Mouse (Mus musculus) spleen, adult 2 months (tissue): ENCODE measurements around the gene 2510009E07Rik. TPM values are rescaled to one million over a fixed set of nuclear protein-coding genes. Genes with fewer than 3 reads are reported as not detected.

Source experiments
- DNase-seq, 2 experiments: peaks; one replicate each; pipeline versions ENCODE4 v3.0.0 to v3.0.0-alpha.2; 2012 to 2021; ENCODE audit warnings: low spot score in 2 of 2, low read depth in 1 of 2
- H3K27ac ChIP-seq: fragments of 200-500 bp; 2 replicates; pipeline ENCODE4 v1.5.1; 2012; ENCODE audit warnings: low read length, inconsistent platforms; ENCODE audit not compliant: insufficient read depth
- H3K27me3 ChIP-seq: fragments of 200-500 bp; 2 replicates; pipeline ENCODE4 v1.6.1; 2012; ENCODE audit warnings: mild to moderate bottlenecking, moderate library complexity, low read length, inconsistent platforms; ENCODE audit not compliant: control insufficient read depth, insufficient read depth
- H3K36me3 ChIP-seq: fragments of 200-500 bp; 2 replicates; pipeline ENCODE4 v1.6.1; 2012; ENCODE audit warnings: mild to moderate bottlenecking, low read length, inconsistent platforms; ENCODE audit not compliant: control insufficient read depth, insufficient read depth
- H3K4me1 ChIP-seq: fragments of 200-500 bp; 2 replicates; pipeline ENCODE4 v1.6.1; 2011; ENCODE audit warnings: inconsistent platforms; ENCODE audit not compliant: control insufficient read depth, insufficient read depth, insufficient read length
- H3K4me3 ChIP-seq: fragments of 200-500 bp; 2 replicates; pipeline ENCODE4 v1.5.1; 2011; ENCODE audit warnings: mild to moderate bottlenecking, inconsistent platforms; ENCODE audit not compliant: insufficient read depth, insufficient read length; ENCODE audit errors: extremely low read depth
- CTCF ChIP-seq: fragments of 200-500 bp; IDR thresholded peaks from 2 replicates; pipeline ENCODE4 v1.5.1; 2011; ENCODE audit warnings: mild to moderate bottlenecking, inconsistent platforms; ENCODE audit not compliant: insufficient read depth, insufficient read length, insufficient replicate concordance; ENCODE audit errors: extremely low read depth
- POLR2A ChIP-seq: fragments of 200-500 bp; IDR thresholded peaks from 2 replicates; pipeline ENCODE4 v1.6.1; 2011; ENCODE audit warnings: low read depth, low read length, inconsistent platforms
- WGBS: fragments of 180-500 bp; shearing (Covaris S2); methylation state at CpG from one replicate; pipeline ENCODE4 v1.1.7; 2018; 5-methylcytosine and 5-hydroxymethylcytosine counted together
- polyA plus RNA-seq: library from polyadenylated mRNA; depleted of rRNA; stranded (reverse); fragments of >200 nt; gene quantifications from 2 replicates; pipeline ENCODE4 v1.2.3, GENCODE M21; 2012

The 2510009E07Rik gene
- polyA plus RNA-seq, 1 experiment: 3.8 TPM

- no peaks in the 10 kb centered on the region for H3K27me3 ChIP-seq
- no peak overlapping the region for H3K4me3 ChIP-seq
- TF ChIP-seq CTCF (no peak), POLR2A (no peak)
- peaks cover 6% of the 10 kb centered on the region; the same call in 1 of the 2 replicates for H3K4me1 ChIP-seq
- WGBS: 90% methylated on average over 9 of the region's 9 CpGs
- DNase-seq: no peak
- H3K27ac ChIP-seq: no peak overlapping the region
- no peaks in the 10 kb centered on the region for H3K36me3 ChIP-seq
Measured at GRCm38 (mm10) chr16:21655961-21656360, 38.5 kb downstream of the 2510009E07Rik start.

GRCm38 (mm10) chr16:21655291-21655690, 39.2 kb downstream of the 2510009E07Rik start:
- peaks cover 6% of the 10 kb centered on the region; the same call in 1 of the 2 replicates for H3K4me1 ChIP-seq
- no peak for TF ChIP-seq POLR2A
- no peak for TF ChIP-seq CTCF
- no peak overlapping the region for H3K27ac ChIP-seq
- no peaks in the 10 kb centered on the region for H3K27me3 ChIP-seq
- H3K4me3 ChIP-seq: no peak overlapping the region
- 79% methylated on average over 6 of the region's 6 CpGs for WGBS
- H3K36me3 ChIP-seq: no peaks in the 10 kb centered on the region
- DNase-seq: no peak

- H3K4me3 ChIP-seq: no peak overlapping the region
- H3K27ac ChIP-seq: no peak overlapping the region
- TF ChIP-seq CTCF (no peak), POLR2A (no peak)
- no peaks in the 10 kb centered on the region for H3K4me1 ChIP-seq
- no peaks in the 10 kb centered on the region for H3K27me3 ChIP-seq
- WGBS: 90% methylated on average over 5 of the region's 5 CpGs
- DNase-seq: no peak
- H3K36me3 ChIP-seq: no peaks in the 10 kb centered on the region
Measured at GRCm38 (mm10) chr16:21654384-21654783, 40.1 kb downstream of the 2510009E07Rik start.

GRCm38 (mm10) chr16:21653151-21653550, 41.3 kb downstream of the 2510009E07Rik start:
- Histone ChIP-seq H3K4me1 (no peaks in the 10 kb centered on the region), H3K4me3 (no peak overlapping the region), H3K27me3 (no peaks in the 10 kb centered on the region), H3K27ac (no peak overlapping the region), H3K36me3 (no peaks in the 10 kb centered on the region)
- TF ChIP-seq CTCF (no peak), POLR2A (no peak)
- WGBS: 94% methylated on average over 15 of the region's 15 CpGs
- no peak for DNase-seq

- no peak overlapping the region for H3K27ac ChIP-seq
- no peaks in the 10 kb centered on the region for H3K4me1 ChIP-seq
- H3K36me3 ChIP-seq: no peaks in the 10 kb centered on the region
- H3K4me3 ChIP-seq: no peak overlapping the region
- no peaks in the 10 kb centered on the region for H3K27me3 ChIP-seq
- WGBS: 90% methylated on average over 4 of the region's 4 CpGs
- TF ChIP-seq CTCF (no peak), POLR2A (no peak)
- DNase-seq: no peak
Measured at GRCm38 (mm10) chr16:21651161-21651560, 43.3 kb downstream of the 2510009E07Rik start.

GRCm38 (mm10) chr16:21650289-21650688, 44.2 kb downstream of the 2510009E07Rik start:
- TF ChIP-seq CTCF: no peak
- no peak for TF ChIP-seq POLR2A
- H3K27me3 ChIP-seq: no peaks in the 10 kb centered on the region
- H3K27ac ChIP-seq: no peak overlapping the region
- no peaks in the 10 kb centered on the region for H3K36me3 ChIP-seq
- H3K4me1 ChIP-seq: no peaks in the 10 kb centered on the region
- WGBS: 94% methylated on average over 3 of the region's 3 CpGs
- H3K4me3 ChIP-seq: no peak overlapping the region
- no peak for DNase-seq

- TF ChIP-seq POLR2A (no peak), CTCF (no peak)
- Histone ChIP-seq H3K4me3 (no peak overlapping the region), H3K4me1 (no peaks in the 10 kb centered on the region), H3K36me3 (no peaks in the 10 kb centered on the region), H3K27ac (no peak overlapping the region), H3K27me3 (no peaks in the 10 kb centered on the region)
- DNase-seq: no peak
- 64% methylated on average over 4 of the region's 4 CpGs for WGBS
Measured at GRCm38 (mm10) chr16:21648800-21649199, 45.7 kb downstream of the 2510009E07Rik start.
